Mouse (Mus musculus) embryonic fibroblast, embryonic 13.5 days (primary cell): ENCODE results near the gene Bmp7.

Source experiments
- CTCF ChIP-seq: IDR thresholded peaks from 2 replicates; pipeline ENCODE4 v1.5.1; 2011; ENCODE audit warnings: mild to moderate bottlenecking, control low read depth, low read length, moderate library complexity, borderline replicate concordance; ENCODE audit not compliant: insufficient read depth
- POLR2A ChIP-seq: IDR thresholded peaks from 2 replicates; pipeline ENCODE4 v1.6.1; 2011; ENCODE audit warnings: low read depth, mild to moderate bottlenecking, control low read depth, low read length, moderate library complexity

DNA sequence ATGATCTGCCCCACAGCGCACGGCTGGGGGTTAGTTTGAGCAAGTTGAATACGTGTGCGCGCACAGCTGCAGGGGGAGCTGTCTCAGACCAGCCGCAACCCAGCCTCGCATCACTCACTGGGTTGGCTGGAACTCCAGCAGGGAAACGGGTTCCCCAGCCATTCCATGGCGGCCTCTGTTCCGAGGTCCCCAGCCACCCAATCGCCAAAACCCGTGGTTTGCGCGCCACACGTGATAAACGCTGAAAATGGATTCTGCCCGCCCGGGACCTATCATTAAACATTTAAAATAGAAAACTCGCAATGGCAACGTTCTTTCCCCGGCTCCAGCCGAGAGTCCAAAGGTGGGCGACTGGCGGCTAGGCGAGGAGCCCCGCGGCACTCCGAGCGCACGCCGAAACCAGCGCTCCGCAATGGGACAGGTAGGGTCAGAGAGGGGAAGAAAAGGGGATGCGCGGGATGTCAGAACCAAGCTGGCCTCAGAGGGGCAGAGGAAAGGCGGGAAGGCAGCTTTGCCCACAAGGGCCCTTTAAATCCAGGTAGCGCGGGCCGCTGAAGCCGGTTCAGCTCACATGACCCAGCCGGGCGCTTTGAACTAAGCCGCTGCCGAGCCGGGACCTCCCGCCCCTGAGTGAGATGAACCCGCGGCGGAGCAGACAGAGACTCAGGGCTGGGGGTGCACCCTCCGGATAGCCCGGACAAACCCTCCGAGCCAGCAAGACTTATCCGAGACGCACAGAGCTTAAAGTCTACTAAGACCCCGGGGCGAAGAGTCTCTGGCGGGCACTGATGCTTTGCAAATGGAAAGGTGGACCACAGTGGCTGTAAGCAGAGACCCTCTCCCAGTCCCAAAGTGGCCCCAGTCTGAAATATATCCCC, 1.1 kb downstream of the Bmp7 start:
- TF ChIP-seq CTCF: no peak
- no peak for TF ChIP-seq POLR2A
